In genomic region chr10:84441434-84441785, GRCm38 (mm10) we compare ENCODE assay signal across 9 mouse cellular contexts. TPM values are rescaled to one million over a fixed set of nuclear protein-coding genes. Genes with fewer than 3 reads are reported as not detected.
DNase-seq lines count a peak whose midpoint lies in the region; ATAC-seq and TF ChIP-seq lines count a peak whose summit lies in the region.
"Had no signal": no experiment of that assay in that cellular context is flagged by ENCODE, and none has a peak within 500 bp of the region (broad histone marks: within the 10 kb centered on the region; RNA-seq: fewer than 3 reads in every experiment).

No protein-coding gene starts in this region.

- TF ChIP-seq CTCF in bone marrow, adult 2 months (IDR thresholded peaks at IDR 0.05; ENCODE audit: control insufficient read depth, insufficient read depth, low read length), result no peak

- no peaks in the 10 kb centered on the region for H3K27me3 ChIP-seq in heart, embryonic 12.5 days (replicated peaks)
- H3K27me3 ChIP-seq in hindbrain, embryonic 12.5 days, result no peaks in the 10 kb centered on the region
- no peaks in the 10 kb centered on the region for H3K27me3 ChIP-seq in midbrain, embryonic 10.5 days (ENCODE audit: low read depth, poor library complexity, severe bottlenecking)
- H3K27me3 ChIP-seq: Patski had no signal

- H3K4me2 ChIP-seq in heart, embryonic 12.5 days, result peak overlapping the region; percentile 93
- H3K4me2 ChIP-seq in hindbrain, embryonic 12.5 days (replicated peaks), result peak overlapping the region; percentile 87

- intact Hi-C loops in heart, postnatal 14 days (cut with DNase I), result loop anchor here (5.0 kb wide), 1 partner anchor 379 kb away; no protein-coding TSS in a partner anchor

- under 1% methylated on average over 7 of the region's 7 CpGs for WGBS in heart, embryonic 12.5 days
- WGBS in bone marrow, adult 2 months, result 21% methylated on average over 7 of the region's 7 CpGs
- WGBS in hindbrain, embryonic 12.5 days, result 0% methylated on average over 7 of the region's 7 CpGs
- WGBS in midbrain, embryonic 10.5 days, result 0% methylated on average over 7 of the region's 7 CpGs

- no peaks in the 10 kb centered on the region for H3K36me3 ChIP-seq in heart, embryonic 12.5 days
- no peaks in the 10 kb centered on the region for H3K36me3 ChIP-seq in hindbrain, embryonic 12.5 days
- H3K36me3 ChIP-seq in midbrain, embryonic 10.5 days, result peaks cover 4% of the 10 kb centered on the region; the same call in 1 of the 2 replicates

- ATAC-seq in heart, embryonic 12.5 days (ENCODE audit: insufficient number of reproducible peaks, low FRiP score), result no peak
- no peak for ATAC-seq in hindbrain, embryonic 12.5 days (ENCODE audit: low FRiP score)

- peak overlapping the region; percentile 98 for H3K27ac ChIP-seq in heart, embryonic 12.5 days (ENCODE audit: poor library complexity, severe bottlenecking)
- H3K27ac ChIP-seq in bone marrow, adult 2 months (ENCODE audit: control insufficient read depth, insufficient read depth, low read depth, low read length, poor library complexity), result peak overlapping the region; percentile 86
- H3K27ac ChIP-seq in hindbrain, embryonic 12.5 days, result peak overlapping the region; percentile 99
- H3K27ac ChIP-seq in midbrain, embryonic 10.5 days (replicated peaks), result peak overlapping the region; percentile 99

- no peak for DNase-seq in heart, postnatal 14 days
- no peak for DNase-seq in midbrain, embryonic 10.5 days (ENCODE audit: low spot score)
- no peak for DNase-seq in Muller cell, postnatal 12 days (ENCODE audit: inconsistent ontology term)
- DNase-seq in ovary, postnatal 14 days (ENCODE audit: low spot score), result no peak
- no peak for DNase-seq in cerebellum, adult 18-20 months

- no peak for TF ChIP-seq POLR2A in bone marrow, adult 2 months (IDR thresholded peaks at IDR 0.05; ENCODE audit: borderline replicate concordance, control insufficient read depth, low read depth, low read length)

- H3K9ac ChIP-seq in heart, embryonic 12.5 days, result peak overlapping the region; percentile 96
- peak overlapping the region; percentile 99 for H3K9ac ChIP-seq in hindbrain, embryonic 12.5 days

- no peaks in the 10 kb centered on the region for H3K9me3 ChIP-seq in heart, embryonic 12.5 days (replicated peaks)
- no peaks in the 10 kb centered on the region for H3K9me3 ChIP-seq in hindbrain, embryonic 12.5 days (replicated peaks)
- no peaks in the 10 kb centered on the region for H3K9me3 ChIP-seq in midbrain, embryonic 10.5 days (replicated peaks)

- H3K4me3 ChIP-seq in heart, embryonic 12.5 days, result peak overlapping the region; percentile 80
- H3K4me3 ChIP-seq in bone marrow, adult 2 months (replicated peaks; ENCODE audit: control insufficient read depth, low read depth, low read length), result peak overlapping the region; percentile 74
- peak overlapping the region; percentile 87 for H3K4me3 ChIP-seq in hindbrain, embryonic 12.5 days
- H3K4me3 ChIP-seq in midbrain, embryonic 10.5 days, result peak overlapping the region; percentile 94

- peaks cover 48% of the 10 kb centered on the region for H3K4me1 ChIP-seq in heart, embryonic 12.5 days (replicated peaks)
- H3K4me1 ChIP-seq in bone marrow, adult 2 months (ENCODE audit: control insufficient read depth, insufficient read depth, low read length), result no peaks in the 10 kb centered on the region; the same call in 1 of the 2 replicates
- peaks cover 58% of the 10 kb centered on the region for H3K4me1 ChIP-seq in hindbrain, embryonic 12.5 days
- H3K4me1 ChIP-seq in midbrain, embryonic 10.5 days, result peaks cover 90% of the 10 kb centered on the region

RNA-seq across cellular contexts. Expression of gene Nuak1, which starts 1.0 kb away (rescaled TPM):
- 3.2 and 3.7 TPM in 2 replicates for polyA plus RNA-seq in heart, embryonic 12.5 days (2016; fragmentation: Nextera tagmentation; extraction: Ambion mirVana)
- 10 to 100 TPM; 19.9 to 20.6 TPM for total RNA-seq in heart, postnatal 14 days (2021)
- polyA plus RNA-seq in bone marrow, adult 2 months (2011; ENCODE audit: insufficient read depth, insufficient read length, low replicate concordance, missing spikeins), result 2.1 and 4.0 TPM in 2 replicates
- 4.6 and 4.9 TPM in 2 replicates for polyA plus RNA-seq in hindbrain, embryonic 12.5 days (2016; fragmentation: Nextera tagmentation; extraction: Ambion mirVana)
- polyA plus RNA-seq in midbrain, embryonic 10.5 days (2016; fragmentation: Nextera tagmentation; extraction: Ambion mirVana), result 3.0 and 4.0 TPM in 2 replicates
